Mouse (Mus musculus) heart, adult 18-20 months (tissue): ENCODE results near the gene Srsf9. TPM values are rescaled to one million over a fixed set of nuclear protein-coding genes. Genes with fewer than 3 reads are reported as not detected.
"Not testable (repeated sequence)": the region's sequence is repeated elsewhere in the genome, so short reads cannot be mapped to it uniquely, and the experiment has no call there.

ENCODE experiments used
- DNase-seq, 2 experiments: peaks; one replicate each; pipeline ENCODE4 v3.0.0; 2021 to 2022; ENCODE audit warnings: mixed read lengths in 1 of 2
- total RNA-seq, 2 experiments: library from RNA; stranded (reverse); gene quantifications; 2 replicates each; pipeline ENCODE4 v1.2.3; 2021

The Srsf9 gene
- total RNA-seq, 2 experiments from 2014 or later: 18.2 to 19.2 TPM

DNA sequence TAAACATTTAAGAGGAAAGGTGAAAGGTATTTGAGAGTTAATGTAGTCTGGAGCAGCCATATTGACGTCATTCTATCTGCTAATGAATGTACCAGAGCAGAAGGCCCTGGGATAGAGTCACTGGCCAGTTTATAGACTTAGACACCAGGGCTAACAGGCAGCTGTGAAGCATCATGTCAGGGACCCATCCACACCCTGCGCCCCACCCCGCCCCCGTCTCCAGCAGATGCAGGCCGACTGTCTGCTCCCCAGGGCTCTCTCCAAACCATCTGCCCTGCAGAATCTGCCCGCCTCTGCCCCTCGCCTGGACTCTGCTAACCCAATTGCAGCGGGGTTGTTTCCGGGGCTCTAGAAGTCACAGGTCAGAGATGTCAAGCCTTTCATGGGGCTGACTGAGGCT lies 44.8 kb downstream of the Srsf9 start:
- DNase-seq: no peak

DNA sequence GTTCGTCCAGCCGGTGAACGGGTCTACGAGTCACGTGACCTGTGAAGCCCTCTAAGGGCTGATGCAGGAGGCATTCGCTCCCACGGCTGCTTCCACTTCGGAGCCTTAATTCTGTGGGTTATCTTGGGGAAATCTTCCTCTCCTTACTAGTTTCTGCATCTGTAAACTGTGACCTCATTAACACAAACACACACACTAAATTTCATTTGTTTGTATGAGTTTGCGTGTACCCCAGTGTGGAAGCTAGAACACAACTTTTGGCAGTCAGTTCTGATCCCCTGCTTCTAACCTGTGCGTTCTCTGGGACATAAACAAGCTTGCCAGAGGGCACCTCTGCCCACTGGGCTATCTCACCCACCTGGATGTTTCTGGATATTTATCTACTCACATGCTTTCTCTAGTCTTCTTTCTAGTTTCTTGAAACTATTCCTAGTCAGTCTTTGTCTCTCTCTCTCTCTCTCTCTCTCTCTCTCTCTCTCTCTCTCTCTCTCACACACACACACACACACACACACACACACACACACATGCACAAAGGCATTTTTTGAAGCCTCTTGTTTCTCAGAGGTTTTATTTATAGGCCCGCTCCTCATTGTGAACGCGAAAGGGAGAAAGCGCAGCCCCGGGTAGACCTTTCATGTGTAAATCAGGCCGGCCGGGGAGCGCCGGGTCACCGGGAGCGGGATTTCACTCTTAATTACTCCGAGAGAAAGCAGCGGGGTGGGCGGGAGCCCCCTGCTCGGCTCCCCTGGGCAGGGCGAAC lies 46.6 kb downstream of the Srsf9 start:
- no peak for DNase-seq

DNA sequence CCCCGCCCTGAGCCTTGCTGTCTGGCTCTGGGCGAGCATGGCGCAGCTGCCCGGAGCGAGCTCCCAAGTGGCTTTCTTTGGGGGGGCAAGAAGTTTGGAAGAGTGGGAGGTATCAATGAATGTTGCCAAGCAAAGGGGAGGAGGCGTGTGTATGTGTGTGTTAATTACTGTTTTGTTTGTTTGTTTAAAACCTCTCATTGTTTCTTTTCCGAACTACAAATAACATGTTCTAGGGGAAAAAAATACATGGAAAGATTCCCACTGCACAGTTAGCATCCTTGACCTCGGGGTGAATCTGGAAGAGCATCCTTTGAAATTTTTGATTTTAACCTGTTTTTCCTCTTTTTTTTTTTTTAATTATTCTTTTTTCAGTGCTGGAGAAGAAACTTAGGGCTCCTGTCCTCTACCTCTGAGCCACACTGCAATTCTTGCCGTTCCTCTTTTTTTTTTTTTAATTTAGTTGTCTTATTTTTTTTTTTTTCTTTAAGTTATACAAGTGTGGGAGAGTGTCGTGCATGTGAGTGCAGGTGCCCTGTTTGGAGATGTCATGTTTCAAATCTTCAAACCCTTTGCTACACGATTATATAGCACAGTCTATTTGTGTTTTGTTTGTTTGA lies 47.3 kb downstream of the Srsf9 start:
- no peak for DNase-seq

DNA sequence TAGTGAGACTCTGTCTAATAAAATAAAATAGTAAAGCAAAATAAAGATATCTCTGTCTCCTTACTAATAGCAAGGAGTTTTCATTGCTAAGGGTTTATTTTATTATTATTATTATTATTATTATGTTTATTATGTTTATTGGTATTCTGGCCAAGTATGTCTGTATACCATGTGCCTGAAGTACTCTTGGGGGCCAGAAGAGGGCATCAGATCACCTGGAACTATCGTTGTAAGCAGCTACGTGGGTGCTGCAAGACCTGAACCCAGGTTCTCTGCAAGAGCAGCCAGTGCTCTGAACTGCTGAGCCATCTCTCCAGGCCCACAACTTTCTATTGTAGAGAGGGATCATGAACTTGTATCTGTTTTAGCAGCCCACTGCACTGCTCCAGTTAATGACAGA lies 48.5 kb downstream of the Srsf9 start:
- DNase-seq: no peak

DNA sequence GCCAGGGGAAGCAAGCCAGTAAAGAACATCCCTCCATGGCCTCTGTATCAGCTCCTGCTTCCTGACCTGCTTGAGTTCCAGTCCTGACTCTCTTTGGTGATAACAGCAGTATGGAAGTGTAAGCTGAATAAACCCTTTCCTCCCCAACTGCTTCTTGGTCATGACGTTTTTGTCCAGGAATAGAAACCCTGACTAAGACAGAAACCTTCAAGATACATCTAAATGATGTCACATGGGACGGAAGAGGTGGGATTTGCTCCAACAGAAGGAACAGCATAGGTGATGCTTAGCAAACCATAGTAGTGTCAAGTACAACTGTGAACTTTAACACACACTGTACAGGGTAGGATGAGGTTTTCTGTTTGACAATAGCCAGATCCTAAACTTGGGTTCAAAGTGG lies 51.9 kb downstream of the Srsf9 start:
- not testable (repeated sequence) for DNase-seq

Other genes starting within 250 kb of the Srsf9 start
- gene Gm10401, start 228.9 kb upstream of the Srsf9 start, total RNA-seq: not detected
- gene Acads, start 207.8 kb upstream of the Srsf9 start, total RNA-seq: 100 to 1,000 TPM; 230 to 252 TPM
- 10 to 100 TPM; 19.3 to 20.2 TPM for gene Unc119b, start 192.2 kb upstream of the Srsf9 start, total RNA-seq
- 10 to 100 TPM; 81.5 to 82.4 TPM for gene Mlec, start 169.0 kb upstream of the Srsf9 start, total RNA-seq
- 1 to 10 TPM; 1.8 to 2.0 TPM for gene Cabp1, start 132.8 kb upstream of the Srsf9 start, total RNA-seq
- 10 to 100 TPM; 35.6 to 37.4 TPM for gene Pop5, start 91.3 kb upstream of the Srsf9 start, total RNA-seq
- gene Rnf10, start 54.3 kb upstream of the Srsf9 start, total RNA-seq: 100 to 1,000 TPM; 373 to 434 TPM
- 100 to 1,000 TPM; 150 to 174 TPM for gene Coq5, start 47.5 kb upstream of the Srsf9 start, total RNA-seq
- 10 to 100 TPM; 95.3 to 98.8 TPM for gene Dynll1, start 26.2 kb upstream of the Srsf9 start, total RNA-seq
- 10 to 100 TPM; 17.2 to 18.0 TPM for gene Gatc, start 14.0 kb downstream of the Srsf9 start, total RNA-seq
- 10 to 100 TPM; 26.9 to 28.4 TPM for gene Triap1, start 14.0 kb downstream of the Srsf9 start, total RNA-seq
- 100 to 1,000 TPM; 273 to 280 TPM for gene Cox6a1, start 21.8 kb downstream of the Srsf9 start, total RNA-seq
- gene Msi1, start 102.4 kb downstream of the Srsf9 start, total RNA-seq: under 1 TPM; 0.40 to 0.67 TPM
- not detected for gene Pla2g1b, start 139.1 kb downstream of the Srsf9 start, total RNA-seq
- gene Sirt4, start 157.5 kb downstream of the Srsf9 start, total RNA-seq: 10 to 100 TPM; 13.6 to 19.5 TPM
- 10 to 100 TPM; 34.0 to 35.1 TPM for gene Pxn, start 179.5 kb downstream of the Srsf9 start, total RNA-seq
- 100 to 1,000 TPM; 624 to 648 TPM for gene Rplp0, start 232.3 kb downstream of the Srsf9 start, total RNA-seq
- gene Gcn1l1, start 238.1 kb downstream of the Srsf9 start, total RNA-seq: 10 to 100 TPM; 39.1 to 41.5 TPM